Mouse (Mus musculus): ENCODE measurements around the gene Spred2.

Spred2 gene

DNA sequence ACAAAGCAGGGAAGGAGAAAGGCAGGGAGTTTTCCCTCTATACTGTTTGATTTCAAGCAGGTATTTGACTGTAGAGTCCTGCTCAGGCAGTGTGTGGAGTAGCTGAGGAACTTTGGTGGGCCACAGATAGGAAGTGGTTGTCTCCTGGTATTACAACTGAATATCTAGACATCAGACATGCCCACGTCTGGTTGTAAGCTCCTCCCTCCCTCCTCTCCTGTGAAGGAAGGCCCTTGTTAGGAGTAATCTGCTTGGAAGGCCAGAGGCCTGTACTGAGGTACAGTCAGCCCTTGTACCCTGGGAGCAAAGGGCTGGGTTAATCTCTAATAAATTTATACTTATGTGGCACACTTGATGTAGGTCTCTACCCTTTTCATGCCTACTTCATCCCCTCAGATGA, 69.6 kb downstream of the Spred2 start:
- TF ChIP-seq GATA4 (IDR thresholded peaks at IDR 0.05; ENCODE audit: insufficient replicate concordance, low read length): no peak

DNA sequence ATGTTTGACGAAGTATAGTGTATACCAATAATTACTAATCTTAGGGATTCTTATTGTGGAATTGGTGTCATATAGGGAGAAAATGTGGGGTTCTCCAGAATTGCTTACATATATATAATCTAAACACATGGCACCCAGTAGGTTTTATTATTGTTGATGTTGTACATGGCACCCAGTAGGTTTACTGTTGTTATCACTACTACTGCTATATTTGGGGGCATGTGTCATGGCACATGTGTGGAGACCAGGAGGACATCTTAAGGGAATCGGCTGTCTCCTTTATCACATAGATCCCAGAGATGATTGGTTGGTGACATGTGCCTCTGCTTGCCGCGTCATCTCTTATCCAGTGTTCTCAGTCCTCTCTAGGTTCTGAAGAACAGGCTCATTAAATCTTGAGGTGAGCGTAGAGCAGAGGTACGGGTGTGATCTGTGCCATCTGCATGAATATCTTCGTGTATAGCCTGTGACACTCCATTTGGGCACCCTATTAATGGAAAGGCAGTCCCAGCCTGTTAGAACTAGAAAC, 70.2 kb downstream of the Spred2 start:
- no peak for TF ChIP-seq GATA4 (IDR thresholded peaks at IDR 0.05; ENCODE audit: insufficient replicate concordance, low read length)

DNA sequence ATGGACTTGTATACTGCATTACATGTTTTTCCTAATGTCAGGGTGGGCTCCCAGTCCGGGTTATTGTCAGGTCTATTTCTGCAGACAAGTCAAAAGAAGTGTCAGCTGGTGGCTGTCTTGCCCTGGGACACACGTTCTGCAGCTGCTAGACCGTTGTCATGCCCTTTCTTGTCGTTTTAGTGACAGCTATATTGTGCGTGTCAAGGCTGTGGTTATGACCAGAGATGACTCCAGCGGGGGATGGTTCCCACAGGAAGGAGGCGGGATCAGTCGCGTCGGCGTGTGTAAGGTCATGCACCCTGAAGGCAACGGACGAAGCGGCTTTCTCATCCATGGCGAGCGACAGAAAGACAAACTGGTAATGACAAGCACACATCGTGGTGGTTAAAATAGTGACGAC, 73.8 kb downstream of the Spred2 start:
- TF ChIP-seq GATA4 (IDR thresholded peaks at IDR 0.05; ENCODE audit: insufficient replicate concordance, low read length): no peak

DNA sequence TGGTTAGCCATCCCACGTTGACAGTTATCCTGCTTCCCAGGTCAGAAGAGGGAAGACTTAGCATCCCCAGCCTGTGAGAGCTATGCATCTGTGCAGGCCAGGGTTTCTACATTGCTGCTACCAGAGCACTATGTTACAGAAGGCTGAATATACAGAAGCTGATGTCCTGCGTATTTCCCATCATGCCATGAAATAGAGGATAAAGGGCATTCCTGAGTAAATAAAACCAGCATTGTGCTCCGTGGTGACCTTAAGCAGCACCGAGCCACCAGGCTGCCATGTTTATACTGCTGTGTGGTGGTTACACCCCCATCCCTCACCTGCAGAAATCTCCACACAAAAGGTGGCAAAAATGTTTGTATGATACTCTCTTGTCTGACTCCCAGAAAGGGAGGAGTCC, 78.7 kb downstream of the Spred2 start:
- no peak for TF ChIP-seq GATA4 (IDR thresholded peaks at IDR 0.05; ENCODE audit: insufficient replicate concordance, low read length)

DNA sequence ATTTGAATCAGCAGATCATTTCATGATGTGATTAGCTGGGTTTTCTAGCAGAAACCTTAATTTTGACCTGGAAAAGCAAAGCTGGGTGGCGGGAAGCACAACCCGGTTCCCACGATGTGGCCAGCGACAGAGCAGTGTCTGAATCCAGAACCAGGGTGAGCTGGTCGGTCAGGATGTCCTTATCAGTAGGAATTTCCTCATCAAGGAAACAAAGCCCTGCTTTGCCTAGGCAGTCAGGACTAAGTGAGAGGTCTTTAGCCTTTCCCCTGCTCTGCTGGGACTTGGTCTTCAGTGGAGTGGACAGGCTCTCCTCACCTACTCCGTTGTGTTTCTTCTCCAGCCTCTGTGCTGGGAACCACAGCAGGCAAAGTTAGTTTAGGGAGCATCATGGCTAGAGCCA, 83.5 kb downstream of the Spred2 start:
- TF ChIP-seq GATA4 (IDR thresholded peaks at IDR 0.05; ENCODE audit: insufficient replicate concordance, low read length): peak; percentile 87; the same call in 1 of the 2 replicates

DNA sequence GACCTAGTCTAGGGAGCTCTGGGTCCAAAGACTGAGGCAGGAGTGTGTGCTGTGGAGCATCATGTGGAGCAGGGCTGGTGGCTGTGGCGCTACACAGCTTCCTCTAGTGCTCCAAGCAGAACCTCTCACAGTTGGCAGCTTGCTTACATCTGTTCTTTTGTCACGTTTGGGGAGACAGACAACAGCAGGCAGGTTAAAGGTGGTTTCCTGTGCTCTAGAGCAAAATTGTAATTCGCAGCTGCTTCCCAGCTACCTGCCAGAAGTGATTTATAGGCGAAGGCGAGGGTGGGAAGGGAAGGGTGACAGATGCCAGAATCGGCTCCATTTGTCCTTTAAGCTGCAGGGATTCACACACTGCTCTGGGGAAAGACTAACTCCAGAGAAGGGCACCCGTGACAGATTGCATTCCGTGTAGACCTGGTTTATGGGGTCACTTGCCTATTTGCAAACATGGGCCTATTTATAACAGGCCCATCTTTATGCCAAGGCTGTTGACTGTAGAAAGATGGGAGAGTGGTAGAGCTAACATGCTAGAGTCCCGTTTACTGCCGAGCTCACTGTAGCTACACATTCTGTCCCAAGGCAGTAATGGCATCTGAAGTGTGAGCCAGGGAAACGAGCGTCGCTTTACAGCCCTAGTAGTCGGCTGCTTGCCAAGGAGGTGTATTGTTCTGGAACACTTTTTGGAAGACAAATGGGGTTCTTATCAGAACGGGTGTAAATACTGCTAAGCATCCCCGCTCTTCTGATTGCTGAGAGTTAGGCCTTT, 87.2 kb downstream of the Spred2 start:
- TF ChIP-seq GATA4 (IDR thresholded peaks at IDR 0.05; ENCODE audit: insufficient replicate concordance, low read length): no peak

DNA sequence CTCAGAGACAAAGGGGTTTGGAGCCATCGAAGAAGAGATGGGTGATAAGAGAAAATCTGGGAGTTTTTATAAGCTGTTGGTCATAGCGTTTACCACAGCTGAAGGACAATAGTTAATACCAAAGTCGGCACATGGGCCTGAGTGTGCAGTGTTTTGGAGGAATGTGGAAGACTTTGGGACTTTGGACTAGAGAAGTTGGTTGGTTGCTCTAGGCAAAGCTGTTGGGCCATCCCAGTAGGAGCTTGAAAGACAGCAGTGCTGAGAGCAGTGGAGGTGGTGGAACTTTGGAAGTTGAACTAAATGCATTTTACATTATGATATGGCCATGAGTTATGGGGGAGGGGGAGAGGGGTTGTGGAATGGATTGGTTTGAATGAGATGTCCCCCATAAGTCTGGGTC, 89.2 kb downstream of the Spred2 start:
- TF ChIP-seq GATA4 (IDR thresholded peaks at IDR 0.05; ENCODE audit: insufficient replicate concordance, low read length): no peak

DNA sequence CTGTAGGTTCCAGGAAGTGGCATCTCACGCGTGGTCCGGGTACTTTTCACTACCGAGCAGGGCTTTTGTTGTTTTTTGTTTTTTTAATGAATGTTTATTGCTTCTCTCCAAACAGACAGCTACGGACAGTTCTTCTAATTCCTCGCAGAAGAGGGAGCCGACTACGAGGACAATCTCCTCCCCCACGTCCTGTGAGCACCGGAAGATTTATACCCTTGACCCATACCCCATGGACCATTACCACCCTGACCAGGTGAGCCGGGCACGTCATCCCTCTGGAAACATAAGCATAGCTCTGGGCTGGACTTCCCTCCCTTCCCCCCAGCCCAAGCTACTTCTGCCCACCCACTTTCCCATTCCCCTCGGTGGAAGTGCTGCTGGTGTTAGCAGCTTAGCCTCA, 93.8 kb downstream of the Spred2 start:
- TF ChIP-seq GATA4 (IDR thresholded peaks at IDR 0.05; ENCODE audit: insufficient replicate concordance, low read length): no peak

DNA sequence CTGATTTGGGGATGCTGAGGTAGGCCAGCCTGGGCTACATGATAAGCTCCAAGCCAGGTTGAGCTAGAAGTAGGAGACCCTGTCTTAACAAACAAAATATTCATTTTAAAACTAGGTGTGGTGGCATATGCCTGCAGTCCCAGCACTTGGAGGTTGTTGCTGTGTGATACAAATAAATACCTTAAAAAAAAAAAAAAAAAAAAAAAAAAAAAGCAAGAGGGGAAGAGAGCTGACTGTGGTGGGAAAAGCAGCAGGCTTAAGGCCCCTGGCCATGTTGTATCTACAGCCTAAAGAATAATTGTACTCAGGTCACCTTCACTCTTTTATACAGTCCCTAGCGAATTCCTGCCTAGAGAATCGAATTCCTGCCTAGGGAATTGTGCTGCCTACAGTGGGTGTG, 94.7 kb downstream of the Spred2 start:
- TF ChIP-seq GATA4 (IDR thresholded peaks at IDR 0.05; ENCODE audit: insufficient replicate concordance, low read length): no peak

DNA sequence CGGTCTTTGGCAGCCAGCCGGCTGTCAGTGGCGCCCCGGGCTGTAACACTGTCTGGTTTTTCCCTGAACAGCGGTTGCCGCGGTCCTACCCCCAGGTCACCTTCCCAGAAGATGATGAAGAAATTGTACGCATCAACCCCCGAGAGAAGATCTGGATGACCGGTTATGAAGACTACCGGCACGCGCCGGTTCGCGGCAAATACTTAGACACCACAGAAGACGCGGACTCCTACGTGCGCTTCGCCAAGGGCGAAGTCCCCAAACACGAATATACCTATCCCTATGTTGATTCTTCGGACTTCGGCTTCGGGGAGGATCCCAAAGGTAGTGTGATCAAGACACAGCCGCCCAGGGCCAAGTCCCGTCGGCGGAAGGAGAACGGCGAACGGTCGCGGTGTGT, 96.5 kb downstream of the Spred2 start:
- no peak for TF ChIP-seq GATA4 (IDR thresholded peaks at IDR 0.05; ENCODE audit: insufficient replicate concordance, low read length)

DNA sequence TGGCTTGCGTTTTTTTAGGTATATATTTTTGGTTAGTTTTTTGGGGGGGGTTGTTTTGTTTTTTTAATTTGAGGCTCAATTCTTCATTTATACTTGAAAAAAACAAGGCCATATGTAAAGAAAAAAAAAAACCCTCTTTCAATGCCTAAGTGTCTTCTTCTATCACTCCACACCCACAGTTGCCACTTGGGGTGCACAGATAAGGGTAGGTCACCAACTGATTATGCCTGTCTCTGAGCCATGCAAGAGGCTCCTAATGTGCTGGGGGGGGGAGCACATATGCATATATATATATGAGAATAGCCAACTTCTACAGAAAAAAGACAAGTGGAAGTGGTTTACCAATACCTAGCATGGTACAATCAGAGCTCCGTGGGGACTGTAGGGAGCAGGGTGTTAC, 98.3 kb downstream of the Spred2 start:
- no peak for TF ChIP-seq GATA4 (IDR thresholded peaks at IDR 0.05; ENCODE audit: insufficient replicate concordance, low read length)

DNA sequence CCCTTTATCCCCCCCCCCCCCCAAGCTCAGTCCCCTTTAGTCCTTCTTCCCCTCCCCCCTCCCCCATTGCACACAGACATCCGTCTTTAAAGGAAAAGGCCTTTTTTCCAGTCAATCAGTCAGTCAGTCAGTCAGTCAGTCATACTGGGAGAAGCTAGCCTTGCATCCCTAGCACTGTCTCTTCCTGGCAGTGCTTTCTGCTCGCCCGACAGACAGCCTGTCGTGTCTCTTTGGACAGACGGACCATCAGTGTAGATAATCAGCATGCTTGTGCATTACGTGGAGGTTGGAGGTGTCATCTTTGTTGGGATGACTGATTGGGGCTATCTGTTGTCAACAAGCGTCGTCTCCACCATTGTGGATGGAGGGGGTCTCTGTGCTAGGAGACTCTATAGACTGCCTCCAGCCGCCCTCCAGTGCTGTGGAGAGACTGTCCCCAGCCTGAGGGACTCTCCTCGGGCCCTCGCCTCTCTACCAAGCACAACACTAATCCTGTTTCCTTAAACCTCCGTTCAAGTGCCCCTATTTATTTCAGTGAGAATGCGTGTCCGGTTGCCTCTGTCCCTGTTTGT, 98.8 kb downstream of the Spred2 start:
- TF ChIP-seq GATA4 (IDR thresholded peaks at IDR 0.05; ENCODE audit: insufficient replicate concordance, low read length): no peak

DNA sequence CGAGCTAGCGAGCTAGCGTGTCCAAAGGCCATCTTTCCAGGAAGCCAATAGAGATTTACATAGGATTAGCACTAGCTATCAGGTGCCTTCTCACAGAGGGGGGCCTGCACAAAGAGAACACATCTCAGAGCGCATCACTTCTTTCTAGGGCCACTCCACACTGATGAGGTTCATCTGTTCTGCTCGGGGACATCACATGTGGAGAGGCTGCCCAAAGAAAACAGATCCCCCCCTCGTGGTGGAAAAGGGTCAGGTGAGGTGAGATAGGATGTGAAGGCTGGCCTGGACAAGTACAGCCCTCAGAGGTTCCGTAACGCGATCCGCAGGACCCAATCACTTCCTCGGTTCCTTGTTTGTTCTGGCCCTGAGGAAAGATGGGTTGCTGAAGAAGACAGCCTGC, 101.7 kb downstream of the Spred2 start:
- TF ChIP-seq GATA4 (IDR thresholded peaks at IDR 0.05; ENCODE audit: insufficient replicate concordance, low read length): no peak

DNA sequence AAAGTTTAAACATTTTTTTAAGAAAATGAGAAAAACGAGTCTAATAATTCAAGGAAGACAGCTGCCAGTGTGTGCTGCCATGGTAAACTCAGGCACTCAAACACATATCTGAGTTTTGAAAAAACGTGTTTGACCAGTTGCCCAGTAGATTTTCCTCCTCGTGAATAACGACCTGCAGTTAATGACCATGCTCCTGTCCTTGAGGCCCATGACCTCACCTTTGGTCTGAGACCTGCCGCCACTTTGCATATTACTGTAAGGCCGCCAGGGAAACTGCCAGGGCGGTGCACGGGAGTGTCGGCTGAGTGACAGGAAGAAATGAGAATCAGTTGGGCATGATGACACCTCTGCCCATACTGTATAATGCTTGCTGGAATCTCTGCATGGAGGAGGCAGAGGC, 103.5 kb downstream of the Spred2 start:
- no peak for TF ChIP-seq GATA4 (IDR thresholded peaks at IDR 0.05; ENCODE audit: insufficient replicate concordance, low read length)

DNA sequence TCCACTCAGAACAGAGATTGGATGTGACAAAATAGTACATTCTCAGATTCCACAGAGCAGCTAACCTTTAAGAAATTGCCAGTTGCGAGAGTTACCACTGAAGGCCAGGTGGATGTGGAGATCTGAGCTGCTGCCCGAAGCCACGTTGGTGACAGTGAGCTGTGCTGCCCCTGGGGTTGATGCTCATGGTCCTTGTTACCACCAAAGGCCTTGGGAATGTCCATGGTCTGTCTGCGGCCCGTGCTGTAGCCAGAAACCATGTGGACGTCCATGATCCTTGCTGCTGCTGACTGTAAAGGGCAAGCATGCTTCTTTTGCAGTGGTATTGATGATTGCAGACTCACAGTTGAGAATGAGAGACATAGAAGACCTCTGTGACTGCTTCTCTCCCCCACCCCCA, 104.2 kb downstream of the Spred2 start:
- TF ChIP-seq GATA4 (IDR thresholded peaks at IDR 0.05; ENCODE audit: insufficient replicate concordance, low read length): no peak

DNA sequence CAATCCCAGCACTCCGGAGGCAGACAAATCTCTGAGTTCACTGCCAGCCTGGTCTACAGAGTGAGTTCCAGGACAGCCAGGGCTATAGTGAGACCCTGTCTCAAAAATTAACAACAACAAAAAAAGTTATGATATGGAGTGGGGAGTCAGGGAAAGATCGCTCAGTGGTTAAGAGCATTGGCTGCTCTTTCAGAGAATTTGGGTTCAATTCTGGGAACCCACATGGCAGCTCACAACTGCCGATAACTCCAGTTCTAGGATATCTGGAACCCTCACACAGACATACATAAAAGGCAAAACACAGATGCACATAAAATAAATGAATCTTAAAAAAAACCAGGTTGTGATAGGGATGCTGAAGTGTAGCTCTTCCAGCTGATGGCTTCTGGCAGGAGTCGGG, 104.8 kb downstream of the Spred2 start:
- TF ChIP-seq GATA4 (IDR thresholded peaks at IDR 0.05; ENCODE audit: insufficient replicate concordance, low read length): no peak

DNA sequence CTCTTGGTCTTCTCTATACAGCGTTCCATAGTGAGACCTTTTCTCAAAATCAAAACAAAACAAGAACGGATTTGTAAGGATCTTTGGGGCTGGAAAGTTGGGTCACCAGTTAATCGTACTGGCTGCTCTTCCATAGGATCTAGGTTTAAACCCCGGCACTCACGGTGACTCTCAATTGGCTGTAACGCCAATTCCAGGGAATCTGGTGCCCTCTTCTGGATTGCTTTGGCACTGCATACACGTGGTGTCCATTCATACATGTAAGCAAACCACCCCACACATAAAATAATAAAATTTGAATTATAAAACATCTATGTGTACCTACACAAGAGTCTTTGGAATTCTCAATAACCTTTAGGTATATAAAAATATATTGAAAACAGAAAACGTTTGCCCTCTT, 107.4 kb downstream of the Spred2 start:
- no peak for TF ChIP-seq GATA4 (IDR thresholded peaks at IDR 0.05; ENCODE audit: insufficient replicate concordance, low read length)

Data from liver, adult (tissue).